Mouse (Mus musculus): ENCODE data around the gene Bhlha9. TPM values are rescaled to one million over a fixed set of nuclear protein-coding genes. Genes with fewer than 3 reads are reported as not detected.

Gene Bhlha9
- polyA plus RNA-seq, 1 experiment from 2014 or later: not detected

DNA sequence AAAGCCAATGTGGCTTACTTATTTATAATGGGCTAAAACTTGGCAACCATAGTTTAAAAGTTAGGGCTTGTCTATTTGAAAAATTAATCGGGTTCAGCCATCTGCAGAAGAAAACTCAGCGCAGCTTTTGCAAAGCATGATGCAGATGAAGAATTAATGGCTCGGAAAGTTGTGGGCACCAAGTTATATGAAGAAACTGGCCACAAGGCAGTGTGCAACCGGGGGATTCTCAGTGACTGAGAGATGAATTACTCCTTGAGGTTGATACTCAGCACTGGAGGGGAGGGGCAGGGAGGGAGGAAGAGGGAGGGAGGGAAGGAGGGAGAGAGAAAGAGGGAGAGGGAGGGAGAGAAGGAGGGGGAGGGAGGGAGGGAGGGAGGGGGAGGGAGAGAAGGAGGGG, 44.7 kb downstream of the Bhlha9 start:
- 75% methylated on average over 4 of the region's 4 CpGs for WGBS
- no peak overlapping the region for H3K9ac ChIP-seq (ENCODE audit: low read depth, low read length)
- no peak for TF ChIP-seq CTCF (IDR thresholded peaks at IDR 0.05; ENCODE audit: low read depth)
- H3K27ac ChIP-seq (ENCODE audit: low read depth, low read length): no peak overlapping the region
- H3K27me3 ChIP-seq (replicated peaks; ENCODE audit: control insufficient read depth, insufficient read depth, low read length): no peaks in the 10 kb centered on the region
- H3K9me3 ChIP-seq (ENCODE audit: control insufficient read depth): no peaks in the 10 kb centered on the region
- ATAC-seq: no peak
- H3K4me1 ChIP-seq (replicated peaks; ENCODE audit: control insufficient read depth, insufficient read depth, low read length): no peaks in the 10 kb centered on the region
- no peak overlapping the region for H3K4me3 ChIP-seq (ENCODE audit: low read depth, low read length)
- no peak overlapping the region for H3K4me2 ChIP-seq (replicated peaks; ENCODE audit: low read depth)
- H3K36me3 ChIP-seq (ENCODE audit: control insufficient read depth, insufficient read depth): no peaks in the 10 kb centered on the region

Other genes starting within 250 kb of the Bhlha9 start
- 32.3 and 35.0 TPM in 2 replicates for gene Abr, start 50.2 kb upstream of the Bhlha9 start, polyA plus RNA-seq (2015; fragmentation: Nextera tagmentation; extraction: Ambion mirVana)
- 0.85 and 0.96 TPM in 2 replicates for gene Trarg1, start 7.3 kb downstream of the Bhlha9 start, polyA plus RNA-seq (2015; fragmentation: Nextera tagmentation; extraction: Ambion mirVana)
- gene Gosr1, start 91.1 kb downstream of the Bhlha9 start, polyA plus RNA-seq (2015; fragmentation: Nextera tagmentation; extraction: Ambion mirVana): 28.6 and 30.7 TPM in 2 replicates
- gene Cpd, start 174.5 kb downstream of the Bhlha9 start, polyA plus RNA-seq (2015; fragmentation: Nextera tagmentation; extraction: Ambion mirVana): 10.1 and 11.0 TPM in 2 replicates
- 55.0 and 64.1 TPM in 2 replicates for gene Tmigd1, start 229.7 kb downstream of the Bhlha9 start, polyA plus RNA-seq (2015; fragmentation: Nextera tagmentation; extraction: Ambion mirVana)

All from intestine, postnatal 0 days (tissue).